Mouse (Mus musculus): Measurements from ENCODE around the gene Syt16. TPM values are rescaled to one million over a fixed set of nuclear protein-coding genes. Genes with fewer than 3 reads are reported as not detected.
A peak's percentile ranks its signal among the peaks of the same experiment; 100 is the strongest.

The Syt16 gene
- polyA plus RNA-seq, 1 experiment from 2014 or later = 24.1 TPM

DNA sequence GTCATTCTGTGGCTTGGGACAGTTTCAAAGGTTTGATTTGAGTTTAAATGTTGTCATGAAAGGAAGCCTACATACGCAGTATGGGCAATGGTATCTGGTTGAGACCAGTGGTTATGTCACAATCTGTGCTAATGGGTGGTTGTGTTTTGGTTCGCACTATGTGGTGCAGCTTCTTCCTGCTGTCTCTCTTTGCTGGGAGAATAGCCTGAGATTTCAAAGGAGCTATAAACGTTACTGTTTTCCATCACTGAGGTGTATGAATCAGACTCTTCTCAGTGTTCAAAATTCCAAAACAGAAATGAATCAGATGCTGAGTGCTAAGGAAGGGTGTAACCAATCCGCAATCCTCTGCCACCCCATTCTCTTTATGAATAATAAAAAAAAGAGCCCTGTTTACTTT lies 269.6 kb downstream of the Syt16 start:
- no peak for ATAC-seq
- Histone ChIP-seq H3K4me3 (no peak overlapping the region), H3K36me3 (ENCODE audit: poor library complexity, severe bottlenecking) (no peaks in the 10 kb centered on the region), H3K4me1 (peaks cover 31% of the 10 kb centered on the region), H3K9me3 (replicated peaks) (no peaks in the 10 kb centered on the region), H3K4me2 (no peak overlapping the region), H3K9ac (no peak overlapping the region), H3K27ac (no peak overlapping the region), H3K27me3 (no peaks in the 10 kb centered on the region)
- WGBS = 92% methylated on average over 4 of the region's 4 CpGs

GRCm38 (mm10) chr12:74268644-74269285 lies 271.3 kb downstream of the Syt16 start:
- Histone ChIP-seq H3K4me2 (0 out of 2 replicates have a peak overlapping the region, but pooled peaks have one; percentile 27), H3K9ac (no peak overlapping the region), H3K36me3 (ENCODE audit: poor library complexity, severe bottlenecking) (no peaks in the 10 kb centered on the region), H3K27ac (peak overlapping the region; percentile 76), H3K4me3 (no peak overlapping the region), H3K27me3 (no peaks in the 10 kb centered on the region), H3K4me1 (peaks cover 31% of the 10 kb centered on the region), H3K9me3 (replicated peaks) (no peaks in the 10 kb centered on the region)
- 55% methylated on average over 15 of the region's 15 CpGs for WGBS
- peak; percentile 74 for ATAC-seq

- Histone ChIP-seq H3K9ac (no peak overlapping the region), H3K27ac (no peak overlapping the region), H3K27me3 (no peaks in the 10 kb centered on the region), H3K4me1 (peaks cover 18% of the 10 kb centered on the region), H3K4me3 (no peak overlapping the region), H3K36me3 (ENCODE audit: poor library complexity, severe bottlenecking) (no peaks in the 10 kb centered on the region), H3K4me2 (no peak overlapping the region), H3K9me3 (replicated peaks) (no peaks in the 10 kb centered on the region)
- ATAC-seq = no peak
- WGBS = 89% methylated on average over 17 of the region's 17 CpGs
Observed at GRCm38 (mm10) chr12:74272545-74272944, 275.1 kb downstream of the Syt16 start.

GRCm38 (mm10) chr12:74277265-74277664 lies 279.8 kb downstream of the Syt16 start:
- no peak overlapping the region for H3K9ac ChIP-seq
- 78% methylated on average over 5 of the region's 5 CpGs for WGBS
- ATAC-seq = no peak

GRCm38 (mm10) chr12:74281403-74281802 lies 283.9 kb downstream of the Syt16 start:
- Histone ChIP-seq H3K4me3 (no peak overlapping the region), H3K27ac (no peak overlapping the region), H3K27me3 (peaks cover 11% of the 10 kb centered on the region; the same call in 1 of the 2 replicates), H3K36me3 (ENCODE audit: poor library complexity, severe bottlenecking) (no peaks in the 10 kb centered on the region), H3K9ac (no peak overlapping the region), H3K4me1 (peaks cover 16% of the 10 kb centered on the region), H3K9me3 (replicated peaks) (no peaks in the 10 kb centered on the region), H3K4me2 (no peak overlapping the region)
- ATAC-seq = no peak
- 87% methylated on average over 4 of the region's 4 CpGs for WGBS

More at GRCm38 (mm10) chr12:74277265-74277664, 279.8 kb downstream of the Syt16 start:
- Histone ChIP-seq H3K4me2 (no peak overlapping the region), H3K27ac (no peak overlapping the region), H3K4me1 (no peaks in the 10 kb centered on the region), H3K9me3 (replicated peaks) (no peaks in the 10 kb centered on the region), H3K4me3 (no peak overlapping the region), H3K27me3 (no peaks in the 10 kb centered on the region), H3K36me3 (ENCODE audit: poor library complexity, severe bottlenecking) (no peaks in the 10 kb centered on the region)

DNA sequence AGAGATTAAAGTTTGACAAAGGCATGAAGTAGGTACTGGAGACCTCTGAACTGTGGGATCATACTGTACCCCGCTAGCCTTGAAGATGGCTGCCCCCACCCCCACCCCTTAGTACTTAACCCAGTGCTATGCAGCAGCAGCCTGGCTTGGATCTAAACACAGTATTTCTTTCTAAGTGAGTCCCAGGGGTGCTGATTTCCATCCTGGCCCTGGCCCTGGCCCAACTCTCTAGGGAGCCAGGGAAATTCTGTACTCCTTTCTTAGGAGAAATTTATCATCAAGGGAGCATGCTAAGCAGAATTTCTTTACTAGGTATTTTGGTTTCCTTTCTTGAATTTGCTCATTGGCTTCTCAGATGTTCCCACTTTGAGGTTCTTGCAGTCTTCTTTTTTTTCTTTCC lies 285.4 kb downstream of the Syt16 start:
- no peak overlapping the region for H3K27ac ChIP-seq
- no peak overlapping the region for H3K4me3 ChIP-seq
- 83% methylated on average over 1 of the region's 1 CpGs for WGBS
- H3K36me3 ChIP-seq (ENCODE audit: poor library complexity, severe bottlenecking) = no peaks in the 10 kb centered on the region
- ATAC-seq = no peak
- H3K27me3 ChIP-seq = peaks cover 11% of the 10 kb centered on the region; the same call in 1 of the 2 replicates
- H3K9me3 ChIP-seq (replicated peaks) = no peaks in the 10 kb centered on the region
- no peak overlapping the region for H3K4me2 ChIP-seq
- no peak overlapping the region for H3K9ac ChIP-seq
- peaks cover 16% of the 10 kb centered on the region for H3K4me1 ChIP-seq

GRCm38 (mm10) chr12:74284020-74284684 lies 286.7 kb downstream of the Syt16 start:
- Histone ChIP-seq H3K9ac (peak overlapping the region; percentile 63), H3K36me3 (ENCODE audit: poor library complexity, severe bottlenecking) (no peaks in the 10 kb centered on the region), H3K4me1 (peaks cover 16% of the 10 kb centered on the region), H3K4me3 (peak overlapping the region; percentile 50), H3K4me2 (peak overlapping the region; percentile 84), H3K27ac (no peak overlapping the region), H3K27me3 (peaks cover 11% of the 10 kb centered on the region; the same call in 1 of the 2 replicates), H3K9me3 (replicated peaks) (no peaks in the 10 kb centered on the region)
- peak; percentile 98 for ATAC-seq
- 1% methylated on average over 49 of the region's 49 CpGs for WGBS

GRCm38 (mm10) chr12:74284685-74285054 lies 287.2 kb downstream of the Syt16 start:
- ATAC-seq = peak; percentile 9; the same call in 1 of the 2 replicates
- Histone ChIP-seq H3K9ac (peak overlapping the region; percentile 63), H3K9me3 (replicated peaks) (no peaks in the 10 kb centered on the region), H3K4me3 (peak overlapping the region; percentile 50), H3K4me2 (peak overlapping the region; percentile 84), H3K4me1 (peaks cover 16% of the 10 kb centered on the region), H3K27me3 (peaks cover 11% of the 10 kb centered on the region; the same call in 1 of the 2 replicates), H3K27ac (no peak overlapping the region), H3K36me3 (ENCODE audit: poor library complexity, severe bottlenecking) (no peaks in the 10 kb centered on the region)
- 2% methylated on average over 11 of the region's 11 CpGs for WGBS

DNA sequence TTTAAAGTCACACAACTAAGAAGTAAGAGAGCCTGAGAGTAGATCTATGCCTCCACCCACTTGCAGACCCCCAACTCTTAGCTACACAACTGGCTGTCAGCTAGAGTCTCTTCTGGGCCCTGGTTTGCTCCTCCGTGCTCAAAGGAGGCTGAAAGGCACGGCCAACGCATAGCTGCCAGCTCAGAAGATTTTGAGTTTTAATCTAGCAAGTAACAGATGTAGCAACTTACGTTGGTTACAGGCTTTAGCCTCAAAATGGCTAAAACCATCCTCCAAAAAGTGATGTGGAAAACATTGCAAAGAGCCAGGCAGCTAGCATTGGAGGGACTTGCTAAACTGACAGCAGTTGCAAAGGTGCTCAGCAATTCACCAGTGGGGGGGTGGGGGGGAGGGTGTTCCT lies 293.5 kb downstream of the Syt16 start:
- no peaks in the 10 kb centered on the region for H3K9me3 ChIP-seq (replicated peaks)
- WGBS = 88% methylated on average over 4 of the region's 4 CpGs
- H3K4me1 ChIP-seq = peaks cover 6% of the 10 kb centered on the region; the same call in 1 of the 2 replicates
- H3K27ac ChIP-seq = no peak overlapping the region
- H3K36me3 ChIP-seq (ENCODE audit: poor library complexity, severe bottlenecking) = no peaks in the 10 kb centered on the region
- no peak for ATAC-seq
- no peak overlapping the region for H3K4me3 ChIP-seq
- no peak overlapping the region for H3K4me2 ChIP-seq
- 0 out of 2 replicates have a peak, but pooled peaks cover under 1% of the 10 kb centered on the region for H3K27me3 ChIP-seq
- no peak overlapping the region for H3K9ac ChIP-seq

DNA sequence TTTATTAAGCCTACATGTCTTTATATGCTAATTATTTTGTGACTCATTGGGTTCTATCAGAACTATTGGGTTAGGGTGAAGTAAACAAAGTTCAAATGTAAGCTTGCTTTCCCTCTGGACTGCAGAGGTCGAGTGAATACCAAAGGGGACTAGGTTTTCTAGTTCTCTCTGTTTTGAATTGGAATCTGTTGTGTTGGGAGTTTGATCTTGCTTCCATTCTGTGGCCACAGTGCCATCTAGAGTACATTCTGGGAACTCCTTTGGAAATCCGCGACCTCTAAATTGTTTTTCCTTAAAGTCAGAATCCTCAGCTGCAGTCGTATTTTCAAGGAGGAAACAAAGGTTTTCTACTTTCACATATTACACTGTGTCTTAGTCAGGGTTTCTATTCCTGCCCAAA lies 296.2 kb downstream of the Syt16 start:
- H3K4me2 ChIP-seq = no peak overlapping the region
- H3K36me3 ChIP-seq (ENCODE audit: poor library complexity, severe bottlenecking) = no peaks in the 10 kb centered on the region
- no peaks in the 10 kb centered on the region for H3K9me3 ChIP-seq (replicated peaks)
- peaks cover 6% of the 10 kb centered on the region; the same call in 1 of the 2 replicates for H3K4me1 ChIP-seq
- WGBS = 5% methylated on average over 4 of the region's 4 CpGs
- H3K27ac ChIP-seq = no peak overlapping the region
- no peak overlapping the region for H3K9ac ChIP-seq
- peak; percentile 64 for ATAC-seq
- no peak overlapping the region for H3K4me3 ChIP-seq
- no peaks in the 10 kb centered on the region for H3K27me3 ChIP-seq

- Histone ChIP-seq H3K9ac (no peak overlapping the region), H3K27ac (no peak overlapping the region), H3K4me1 (peaks cover 4% of the 10 kb centered on the region; the same call in 1 of the 2 replicates), H3K4me3 (no peak overlapping the region), H3K4me2 (no peak overlapping the region), H3K27me3 (no peaks in the 10 kb centered on the region), H3K9me3 (replicated peaks) (no peaks in the 10 kb centered on the region), H3K36me3 (ENCODE audit: poor library complexity, severe bottlenecking) (no peaks in the 10 kb centered on the region)
- ATAC-seq = no peak
- 55% methylated on average over 5 of the region's 5 CpGs for WGBS
Observed at GRCm38 (mm10) chr12:74296374-74296773, 298.9 kb downstream of the Syt16 start.

GRCm38 (mm10) chr12:74301559-74301958 lies 304.1 kb downstream of the Syt16 start:
- no peak overlapping the region for H3K4me3 ChIP-seq
- H3K36me3 ChIP-seq (ENCODE audit: poor library complexity, severe bottlenecking) = no peaks in the 10 kb centered on the region
- no peaks in the 10 kb centered on the region for H3K9me3 ChIP-seq (replicated peaks)
- no peaks in the 10 kb centered on the region for H3K27me3 ChIP-seq
- peaks cover 9% of the 10 kb centered on the region for H3K4me1 ChIP-seq
- 88% methylated on average over 6 of the region's 6 CpGs for WGBS
- no peak for ATAC-seq
- no peak overlapping the region for H3K9ac ChIP-seq
- no peak overlapping the region for H3K27ac ChIP-seq
- H3K4me2 ChIP-seq = no peak overlapping the region
